Mouse (Mus musculus) liver, postnatal 0 days (tissue): ENCODE results near the gene Spdl1. TPM values are rescaled to one million over a fixed set of nuclear protein-coding genes. Genes with fewer than 3 reads are reported as not detected.

Experiments
- ATAC-seq: fragments of 200-750 bp; cut with Nextera tagmentation; 2 replicates; pipeline ENCODE4 v1.8.0; 2017; ENCODE audit warnings: mild to moderate bottlenecking, moderate library complexity
- DNase-seq: peaks from one replicate; pipeline ENCODE4 v3.0.0-alpha.2; 2016
- H3K27ac ChIP-seq: fragments of 300-500 bp; sonication (generic); 2 replicates; pipeline ENCODE4 v1.5.1; 2014; ENCODE audit warnings: antibody characterized with exemption, moderate library complexity, mild to moderate bottlenecking, low read depth
- H3K27me3 ChIP-seq: fragments of 300-500 bp; sonication (generic); 2 replicates; pipeline ENCODE4 v1.6.1; 2014; ENCODE audit warnings: low read length, control low read depth, mixed read lengths; ENCODE audit not compliant: insufficient read depth
- H3K36me3 ChIP-seq: fragments of 300-500 bp; sonication (generic); replicated peaks from 2 replicates; pipeline ENCODE4 v1.6.1; 2014; ENCODE audit warnings: mild to moderate bottlenecking, control low read depth, low read length, moderate library complexity, mixed read lengths; ENCODE audit not compliant: insufficient read depth
- H3K4me1 ChIP-seq: fragments of 300-500 bp; sonication (generic); 2 replicates; pipeline ENCODE4 v1.6.1; 2014; ENCODE audit warnings: antibody characterized with exemption, mild to moderate bottlenecking, control low read depth; ENCODE audit not compliant: insufficient read depth
- H3K4me2 ChIP-seq: fragments of 300-500 bp; sonication (generic); 2 replicates; pipeline ENCODE4 v1.6.1; 2014; ENCODE audit warnings: low read depth, mild to moderate bottlenecking, low read length, moderate library complexity, mixed read lengths
- H3K4me3 ChIP-seq: fragments of 300-500 bp; sonication (generic); 2 replicates; pipeline ENCODE4 v1.5.1; 2014; ENCODE audit warnings: low read depth, low read length
- H3K9ac ChIP-seq: fragments of 300-500 bp; sonication (generic); replicated peaks from 2 replicates; pipeline ENCODE4 v1.6.1; 2014; ENCODE audit warnings: mild to moderate bottlenecking, moderate library complexity
- H3K9me3 ChIP-seq: fragments of 300-500 bp; sonication (generic); 2 replicates; pipeline ENCODE4 v1.6.1; 2016; ENCODE audit warnings: mild to moderate bottlenecking, control low read depth, low read length, mixed read lengths
- CTCF ChIP-seq: sonication (generic); IDR thresholded peaks from 2 replicates; pipeline ENCODE4 v1.5.1; 2016; ENCODE audit warnings: antibody characterized with exemption, low read depth
- EP300 ChIP-seq: IDR thresholded peaks from 2 replicates; pipeline ENCODE4 v1.6.1; 2016; ENCODE audit warnings: antibody characterized with exemption, low read depth, mild to moderate bottlenecking
- WGBS: fragments of 180-500 bp; shearing (Covaris S2); extraction: QIAGEN DNeasy Blood & Tissue Kit; methylation state at CpG from one replicate; pipeline ENCODE4 v1.1.7; 2014; ENCODE audit not compliant: insufficient replicate concordance; 5-methylcytosine and 5-hydroxymethylcytosine counted together
- polyA plus RNA-seq: library from polyadenylated mRNA; unstranded; fragments of >200 nt; fragmentation: Nextera tagmentation; extraction: Ambion mirVana; gene quantifications from 2 replicates; pipeline ENCODE4 v1.2.1, GENCODE M21; 2015

Gene Spdl1
- polyA plus RNA-seq, 1 experiment from 2014 or later: 4.6 TPM

GRCm38 (mm10) chr11:34796097-34796496 is 37.3 kb downstream of the Spdl1 start:
- Histone ChIP-seq H3K4me2 (no peak overlapping the region), H3K9me3 (no peaks in the 10 kb centered on the region), H3K36me3 (no peaks in the 10 kb centered on the region), H3K27me3 (no peaks in the 10 kb centered on the region), H3K4me3 (no peak overlapping the region), H3K4me1 (no peaks in the 10 kb centered on the region), H3K27ac (no peak overlapping the region), H3K9ac (no peak overlapping the region)
- WGBS: 17% methylated on average over 4 of the region's 4 CpGs
- no peak for ATAC-seq
- DNase-seq: no peak
- TF ChIP-seq EP300 (no peak), CTCF (peak; percentile 60)

GRCm38 (mm10) chr11:34791872-34792271 is 41.6 kb downstream of the Spdl1 start:
- peak; percentile 46 for DNase-seq
- ATAC-seq: no peak
- Histone ChIP-seq H3K27me3 (no peaks in the 10 kb centered on the region), H3K4me3 (no peak overlapping the region), H3K9ac (no peak overlapping the region), H3K36me3 (no peaks in the 10 kb centered on the region), H3K9me3 (no peaks in the 10 kb centered on the region), H3K27ac (no peak overlapping the region), H3K4me2 (no peak overlapping the region), H3K4me1 (no peaks in the 10 kb centered on the region)
- WGBS: 48% methylated on average over 8 of the region's 8 CpGs
- TF ChIP-seq EP300 (no peak), CTCF (no peak)

- no peak overlapping the region for H3K9ac ChIP-seq
- H3K36me3 ChIP-seq: no peaks in the 10 kb centered on the region
- no peak overlapping the region for H3K4me2 ChIP-seq
- ATAC-seq: no peak
- no peak for TF ChIP-seq EP300
- no peak for TF ChIP-seq CTCF
- no peak overlapping the region for H3K4me3 ChIP-seq
- no peak for DNase-seq
- no peaks in the 10 kb centered on the region for H3K9me3 ChIP-seq
- peaks cover 6% of the 10 kb centered on the region for H3K4me1 ChIP-seq
- no peaks in the 10 kb centered on the region for H3K27me3 ChIP-seq
- H3K27ac ChIP-seq: no peak overlapping the region
Measured at GRCm38 (mm10) chr11:34784864-34785263, 48.6 kb downstream of the Spdl1 start.

DNA sequence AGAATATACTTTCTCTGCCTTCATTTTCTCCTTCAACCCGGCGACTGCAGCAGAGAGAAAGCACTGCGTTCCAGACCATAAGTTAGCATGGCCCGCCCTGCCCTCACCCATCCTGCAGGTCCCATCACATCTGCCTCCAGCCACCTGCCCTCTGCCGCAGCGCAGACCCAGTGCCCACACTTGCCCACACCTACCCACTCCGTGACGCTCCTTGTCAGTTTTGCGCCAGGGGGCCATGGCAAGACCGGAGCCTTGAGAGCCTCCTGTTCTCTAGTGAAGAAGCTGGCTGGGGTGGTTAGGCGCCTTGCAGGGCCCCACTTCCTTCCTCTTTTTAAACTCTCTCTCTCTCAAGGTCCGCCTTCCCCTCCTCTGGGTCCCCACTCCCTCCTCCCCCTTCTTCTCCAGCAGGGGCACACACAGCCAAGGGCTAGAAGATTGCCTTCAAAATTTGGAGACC is 49.8 kb downstream of the Spdl1 start, which contains the start of gene Dock2:
Dock2 (minus strand) TSS at position 306 of the 457 bp plus-strand sequence.
- Histone ChIP-seq H3K9ac (peak within 1 kb of the TSS; percentile 52), H3K9me3 (no peaks in the 10 kb centered on the region)
- TF ChIP-seq CTCF (no peak), EP300 (no peak)

GRCm38 (mm10) chr11:34782516-34783430 is 50.7 kb downstream of the Spdl1 start:
- ATAC-seq: peak; percentile 53
- Histone ChIP-seq H3K9me3 (no peaks in the 10 kb centered on the region), H3K4me3 (peak overlapping the region; percentile 48), H3K27ac (peak overlapping the region; percentile 87), H3K27me3 (no peaks in the 10 kb centered on the region), H3K36me3 (no peaks in the 10 kb centered on the region), H3K9ac (peak overlapping the region; percentile 52), H3K4me2 (peak overlapping the region; percentile 73), H3K4me1 (peaks cover 6% of the 10 kb centered on the region)
- peak; percentile 60 for DNase-seq
- TF ChIP-seq CTCF: no peak
- no peak for TF ChIP-seq EP300
- WGBS: 30% methylated on average over 8 of the region's 8 CpGs

More for the DNA sequence above, 49.8 kb downstream of the Spdl1 start, which contains the start of gene Dock2:
- Histone ChIP-seq H3K36me3 (no peaks in the 10 kb centered on the region), H3K4me3 (peak within 1 kb of the TSS; percentile 48), H3K27ac (peak within 1 kb of the TSS; percentile 87), H3K4me2 (peak within 1 kb of the TSS; percentile 73), H3K4me1 (peaks cover 6% of the 10 kb centered on the region), H3K27me3 (no peaks in the 10 kb centered on the region)
- ATAC-seq: peak; percentile 74
- DNase-seq: peak; percentile 56
- WGBS: 42% methylated on average over 12 of the region's 12 CpGs

DNA sequence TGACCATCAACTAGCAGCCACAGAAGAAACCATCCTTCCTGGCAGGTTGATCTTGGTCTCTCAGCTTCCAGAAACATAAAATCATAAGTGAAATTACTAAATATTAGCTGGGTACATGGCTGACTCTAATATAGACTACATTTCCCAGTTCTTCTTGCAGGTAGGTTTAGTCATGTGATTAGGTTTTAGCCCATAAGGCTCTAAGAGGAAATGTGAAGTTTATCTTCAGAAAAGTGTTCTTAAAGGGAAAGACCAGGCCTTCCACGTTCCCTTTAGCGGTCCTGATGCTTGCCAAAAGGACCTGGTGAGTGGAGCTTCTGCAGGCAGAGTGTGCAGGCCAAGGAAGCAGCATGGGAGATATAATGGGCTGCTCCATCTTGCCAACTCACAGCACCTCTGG is 52.7 kb downstream of the Spdl1 start:
- TF ChIP-seq EP300 (no peak), CTCF (no peak)
- Histone ChIP-seq H3K4me3 (no peak overlapping the region), H3K9ac (no peak overlapping the region), H3K4me2 (no peak overlapping the region), H3K36me3 (no peaks in the 10 kb centered on the region), H3K27me3 (no peaks in the 10 kb centered on the region), H3K27ac (no peak overlapping the region), H3K9me3 (no peaks in the 10 kb centered on the region), H3K4me1 (peaks cover 6% of the 10 kb centered on the region)
- 50% methylated on average over 2 of the region's 2 CpGs for WGBS
- ATAC-seq (no peak), DNase-seq (no peak)
